Mouse (Mus musculus): ENCODE results near the gene Olfr1008. TPM values are rescaled to one million over a fixed set of nuclear protein-coding genes. Genes with fewer than 3 reads are reported as not detected.

Gene Olfr1008
- total RNA-seq (2023): not detected in 4 replicates

DNA sequence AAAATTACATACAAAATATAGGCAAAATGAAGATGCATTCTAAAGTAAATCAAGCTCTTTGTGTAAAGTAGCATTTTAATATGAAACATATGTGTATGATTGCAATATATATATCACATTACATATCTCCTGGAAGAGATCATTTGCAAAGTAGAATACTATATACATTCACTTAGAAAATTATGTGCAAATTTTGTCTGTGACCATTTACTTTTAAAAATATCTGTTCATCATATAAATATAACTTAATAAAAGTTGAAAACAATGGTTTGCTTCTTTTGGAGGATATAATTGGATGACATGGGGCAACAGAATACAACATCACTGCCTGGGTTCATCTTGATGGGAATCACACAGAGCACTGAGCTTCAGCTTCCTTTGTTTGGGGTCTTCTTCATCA lies at the start of gene Olfr1008:
Gene Olfr1008 (plus strand): TSS at position 301 of the 400 bp plus-strand sequence.

DNA sequence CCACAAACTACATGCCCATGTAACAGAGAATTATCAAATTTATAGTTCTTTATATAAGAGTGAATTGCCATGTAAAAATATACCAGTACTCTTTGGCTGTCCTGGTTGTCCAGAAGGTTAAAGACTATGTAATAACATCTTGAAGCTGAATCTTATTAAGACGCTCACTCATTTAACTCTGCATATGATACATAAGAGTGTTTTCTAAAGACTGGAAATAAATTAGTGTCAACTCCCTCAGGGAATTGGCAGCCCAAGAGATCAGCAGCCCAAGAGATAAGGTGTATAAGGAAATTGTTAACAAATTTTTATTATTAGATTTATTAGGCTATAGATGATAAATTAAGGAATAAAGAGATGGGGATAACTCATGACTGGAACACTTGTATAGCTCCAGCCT lies 38.6 kb upstream of the Olfr1008 start, which contains the start of gene Olfr1002:
Gene Olfr1002 (minus strand): TSS at position 101 of the 400 bp plus-strand sequence.

DNA sequence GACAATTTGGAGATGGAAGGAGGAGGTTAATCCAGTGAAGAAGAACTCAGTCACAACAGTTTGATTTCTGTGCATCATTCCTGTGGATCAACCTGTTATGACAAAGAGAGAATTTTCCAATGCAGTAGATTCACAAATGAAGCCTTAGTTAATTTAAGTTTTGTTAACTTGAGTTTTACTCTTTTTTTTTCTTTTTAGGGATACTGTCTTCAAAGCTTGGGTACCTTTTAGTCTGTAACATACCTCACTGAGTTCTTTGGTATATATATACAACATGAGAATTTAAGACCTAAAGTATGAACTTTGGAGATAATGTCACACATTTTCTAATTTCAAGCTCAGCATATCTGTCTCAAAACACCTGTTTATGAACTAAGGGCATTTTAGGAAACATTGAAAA lies 24.9 kb upstream of the Olfr1008 start, which contains the start of gene Olfr154:
Gene Olfr154 (minus strand): TSS at position 101 of the 400 bp plus-strand sequence.

DNA sequence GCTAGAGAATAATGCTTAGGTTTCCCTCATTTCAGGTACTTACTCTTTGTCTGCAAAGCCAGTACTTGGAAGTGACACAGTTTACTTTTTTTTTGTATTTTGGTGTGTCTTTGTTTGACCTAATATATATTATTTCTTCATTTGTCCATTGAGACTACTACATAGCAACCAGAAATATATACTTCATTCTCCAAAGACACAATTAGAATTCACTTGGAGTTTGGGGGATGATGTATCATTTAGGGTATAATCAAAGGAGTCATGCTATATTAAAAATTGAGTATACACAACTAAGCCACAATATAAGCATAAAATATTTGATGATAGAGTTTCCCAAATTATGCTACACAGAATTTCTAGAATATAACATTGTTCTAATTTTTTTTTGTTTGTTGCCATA lies 10.6 kb upstream of the Olfr1008 start, which contains the start of gene Olfr1006:
Gene Olfr1006 (minus strand): TSS at position 101 of the 400 bp plus-strand sequence.

DNA sequence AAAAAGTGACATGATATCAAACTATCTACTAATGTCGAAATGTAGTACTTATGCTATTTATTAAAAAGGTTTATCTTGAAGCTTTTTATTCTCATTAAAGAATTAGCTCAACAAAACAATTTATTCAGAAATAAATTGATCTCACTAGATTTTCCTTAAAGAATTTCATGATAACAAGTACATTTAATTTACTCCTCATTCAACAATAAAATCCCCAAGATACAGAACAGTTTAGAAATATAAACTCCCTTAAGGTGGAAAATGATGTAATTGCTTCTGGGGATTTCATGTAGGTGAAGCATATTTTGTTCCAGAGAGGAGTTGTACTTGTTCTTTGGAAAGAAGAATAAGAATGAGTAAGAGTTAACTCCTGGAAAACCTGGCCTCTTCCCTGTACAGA lies 25.9 kb downstream of the Olfr1008 start, which contains the start of gene Olfr1009:
Gene Olfr1009 (plus strand): TSS at position 301 of the 400 bp plus-strand sequence.

Other genes with a start within 250 kb of the Olfr1008 start
- not detected in 4 replicates for gene Olfr995, start 245.8 kb upstream of the Olfr1008 start, total RNA-seq (2023)
- not detected in 4 replicates for gene 4833423E24Rik, start 170.4 kb upstream of the Olfr1008 start, total RNA-seq (2023)
- gene Olfr996, start 110.2 kb upstream of the Olfr1008 start, total RNA-seq (2023): not detected in 4 replicates
- not detected in 4 replicates for gene Olfr998, start 100.5 kb upstream of the Olfr1008 start, total RNA-seq (2023)
- gene Olfr1000, start 77.5 kb upstream of the Olfr1008 start, total RNA-seq (2023): not detected in 4 replicates
- gene Olfr1002, start 38.7 kb upstream of the Olfr1008 start, total RNA-seq (2023): not detected in 4 replicates
- not detected in 4 replicates for gene Olfr154, start 25.0 kb upstream of the Olfr1008 start, total RNA-seq (2023)
- gene Olfr1006, start 10.7 kb upstream of the Olfr1008 start, total RNA-seq (2023): not detected in 4 replicates
- gene Olfr1009, start 26.0 kb downstream of the Olfr1008 start, total RNA-seq (2023): not detected in 4 replicates
- not detected in 4 replicates for gene Olfr1012, start 73.3 kb downstream of the Olfr1008 start, total RNA-seq (2023)
- gene Olfr1013, start 77.7 kb downstream of the Olfr1008 start, total RNA-seq (2023): not detected in 4 replicates
- not detected in 4 replicates for gene Olfr1014, start 83.3 kb downstream of the Olfr1008 start, total RNA-seq (2023)
- not detected in 4 replicates for gene Olfr1015, start 92.6 kb downstream of the Olfr1008 start, total RNA-seq (2023)
- not detected in 4 replicates for gene Olfr1016, start 113.1 kb downstream of the Olfr1008 start, total RNA-seq (2023)
- gene Olfr1018, start 129.0 kb downstream of the Olfr1008 start, total RNA-seq (2023): not detected in 4 replicates
- not detected in 4 replicates for gene Olfr1019, start 156.1 kb downstream of the Olfr1008 start, total RNA-seq (2023)
- not detected in 4 replicates for gene Olfr1020, start 157.6 kb downstream of the Olfr1008 start, total RNA-seq (2023)
- gene Olfr1022, start 179.2 kb downstream of the Olfr1008 start, total RNA-seq (2023): not detected in 4 replicates
- gene Olfr1023, start 196.2 kb downstream of the Olfr1008 start, total RNA-seq (2023): not detected in 4 replicates
- not detected in 4 replicates for gene Olfr1024, start 215.6 kb downstream of the Olfr1008 start, total RNA-seq (2023)
- not detected in 4 replicates for gene Olfr1025-ps1, start 225.8 kb downstream of the Olfr1008 start, total RNA-seq (2023)
- gene Olfr1026, start 232.1 kb downstream of the Olfr1008 start, total RNA-seq (2023): not detected in 4 replicates